In genomic region chr13:29014066-29014826, GRCm38 (mm10) we compare ENCODE assay signal across 10 mouse cellular contexts.
DNase-seq lines count a peak whose midpoint lies in the region; ATAC-seq lines count a peak whose summit lies in the region.
"Had no signal": no experiment of that assay in that cellular context is flagged by ENCODE, and none has a peak within 500 bp of the region (broad histone marks: within the 10 kb centered on the region; RNA-seq: fewer than 3 reads in every experiment).

No protein-coding gene starts in this region.

- H3K4me3 ChIP-seq in forebrain, embryonic 12.5 days (replicated peaks): no peak overlapping the region
- peak overlapping the region; percentile 33 for H3K4me3 ChIP-seq in neural tube, embryonic 13.5 days
- H3K4me3 ChIP-seq in heart, embryonic 10.5 days: no peak overlapping the region
- H3K4me3 ChIP-seq: embryonic facial prominence, embryonic 13.5 days; liver, embryonic 15.5 days had no signal

- WGBS in forebrain, embryonic 12.5 days: 62% methylated on average over 15 of the region's 15 CpGs
- WGBS in neural tube, embryonic 13.5 days: 34% methylated on average over 15 of the region's 15 CpGs
- WGBS in heart, embryonic 10.5 days: 80% methylated on average over 15 of the region's 15 CpGs

- peaks cover 35% of the 10 kb centered on the region for H3K4me1 ChIP-seq in forebrain, embryonic 12.5 days
- peaks cover 51% of the 10 kb centered on the region for H3K4me1 ChIP-seq in neural tube, embryonic 13.5 days (replicated peaks)
- H3K4me1 ChIP-seq in heart, embryonic 10.5 days: no peaks in the 10 kb centered on the region
- H3K4me1 ChIP-seq: liver, embryonic 15.5 days had no signal

- H3K27me3 ChIP-seq in forebrain, embryonic 12.5 days: no peaks in the 10 kb centered on the region
- no peaks in the 10 kb centered on the region for H3K27me3 ChIP-seq in neural tube, embryonic 13.5 days
- no peaks in the 10 kb centered on the region for H3K27me3 ChIP-seq in heart, embryonic 10.5 days (ENCODE audit: insufficient read depth, poor library complexity, severe bottlenecking)
- H3K27me3 ChIP-seq: liver, embryonic 15.5 days had no signal

- peak overlapping the region; percentile 77 for H3K27ac ChIP-seq in forebrain, embryonic 12.5 days
- peak overlapping the region; percentile 95 for H3K27ac ChIP-seq in neural tube, embryonic 13.5 days (replicated peaks)
- no peak overlapping the region for H3K27ac ChIP-seq in heart, embryonic 10.5 days
- H3K27ac ChIP-seq: embryonic facial prominence, embryonic 13.5 days; liver, embryonic 15.5 days had no signal

- peak; percentile 69 for ATAC-seq in cerebellum, adult (ENCODE audit: insufficient number of reproducible peaks, low FRiP score, low TSS enrichment)
- peak; percentile 51 for ATAC-seq in forebrain, embryonic 12.5 days (ENCODE audit: low FRiP score)
- peak; percentile 51 for ATAC-seq in neural tube, embryonic 13.5 days (ENCODE audit: low read depth)
- ATAC-seq in monocyte, adult 5-6 weeks (replicated peaks; ENCODE audit: insufficient number of reproducible peaks, low FRiP score, low TSS enrichment, poor library complexity, severe bottlenecking): no peak

- H3K9me3 ChIP-seq in forebrain, embryonic 12.5 days: no peaks in the 10 kb centered on the region
- H3K9me3 ChIP-seq in neural tube, embryonic 13.5 days: no peaks in the 10 kb centered on the region
- H3K9me3 ChIP-seq in heart, embryonic 10.5 days: no peaks in the 10 kb centered on the region
- H3K9me3 ChIP-seq: embryonic facial prominence, embryonic 13.5 days; liver, embryonic 15.5 days had no signal

- H3K9ac ChIP-seq in forebrain, embryonic 12.5 days: peak overlapping the region; percentile 33; the same call in 1 of the 2 replicates
- H3K9ac ChIP-seq in neural tube, embryonic 13.5 days: peak overlapping the region; percentile 68
- H3K9ac ChIP-seq: embryonic facial prominence, embryonic 13.5 days; liver, embryonic 15.5 days had no signal

- no peaks in the 10 kb centered on the region for H3K36me3 ChIP-seq in forebrain, embryonic 12.5 days (replicated peaks)
- H3K36me3 ChIP-seq in neural tube, embryonic 13.5 days: no peaks in the 10 kb centered on the region
- no peaks in the 10 kb centered on the region for H3K36me3 ChIP-seq in heart, embryonic 10.5 days
- H3K36me3 ChIP-seq: embryonic facial prominence, embryonic 13.5 days; liver, embryonic 15.5 days had no signal

- H3K4me2 ChIP-seq in forebrain, embryonic 12.5 days: peak overlapping the region; percentile 48
- peak overlapping the region; percentile 55 for H3K4me2 ChIP-seq in neural tube, embryonic 13.5 days
- H3K4me2 ChIP-seq: liver, embryonic 15.5 days had no signal

- no peak for DNase-seq in cerebellum, postnatal 4 days (ENCODE audit: low spot score in 2 of 2)
- DNase-seq in layer of hippocampus, adult 8-10 months (ENCODE audit: low spot score in 2 of 2): peak; percentile 33 to 43
- no peak for DNase-seq in heart, embryonic 10.5 days (ENCODE audit: low spot score)
- no peak for DNase-seq in thymus, postnatal 4 days

Comparison
In these comparisons a context has a peak if more than half of its experiments do, and no peak if none do; other contexts are left out.
1. DNase-seq: peak in layer of hippocampus, adult 8-10 months (2 of 2); none in cerebellum, postnatal 4 days (0 of 2), heart, embryonic 10.5 days (single experiment) and thymus, postnatal 4 days (single experiment).